Mouse (Mus musculus): ENCODE results near the gene Neu3. TPM values are rescaled to one million over a fixed set of nuclear protein-coding genes. Genes with fewer than 3 reads are reported as not detected.

The Neu3 gene
- polyA plus RNA-seq, 1 experiment from 2014 or later, result 2.5 TPM

Other genes starting within 250 kb of the Neu3 start
- 1.1 and 1.6 TPM in 2 replicates for gene Tpbgl, start 201.3 kb downstream of the Neu3 start, polyA plus RNA-seq (2015; fragmentation: Nextera tagmentation; extraction: Ambion mirVana)
- gene Slco2b1, start 117.1 kb downstream of the Neu3 start, polyA plus RNA-seq (2015; fragmentation: Nextera tagmentation; extraction: Ambion mirVana), result 5.9 and 6.5 TPM in 2 replicates
- not detected in 2 replicates for gene Olfr520, start 98.1 kb downstream of the Neu3 start, polyA plus RNA-seq (2015; fragmentation: Nextera tagmentation; extraction: Ambion mirVana)
- not detected in 2 replicates for gene Olfr521, start 64.9 kb downstream of the Neu3 start, polyA plus RNA-seq (2015; fragmentation: Nextera tagmentation; extraction: Ambion mirVana)
- gene Xrra1, start 30.7 kb upstream of the Neu3 start, polyA plus RNA-seq (2015; fragmentation: Nextera tagmentation; extraction: Ambion mirVana), result 1.1 and 1.3 TPM in 2 replicates
- gene Spcs2, start 35.0 kb upstream of the Neu3 start, polyA plus RNA-seq (2015; fragmentation: Nextera tagmentation; extraction: Ambion mirVana), result 286 and 308 TPM in 2 replicates
- 4.3 and 4.4 TPM in 2 replicates for gene Rnf169, start 152.0 kb upstream of the Neu3 start, polyA plus RNA-seq (2015; fragmentation: Nextera tagmentation; extraction: Ambion mirVana)
- gene Chrdl2, start 177.8 kb upstream of the Neu3 start, polyA plus RNA-seq (2015; fragmentation: Nextera tagmentation; extraction: Ambion mirVana), result 0.12 and 0.48 TPM in 2 replicates

Data from midbrain, embryonic 16.5 days (tissue).